Mouse (Mus musculus) lung, adult 2 months (tissue): ENCODE data around the gene Vamp1. TPM values are rescaled to one million over a fixed set of nuclear protein-coding genes. Genes with fewer than 3 reads are reported as not detected.
"Not testable (repeated sequence)": the region's sequence is repeated elsewhere in the genome, so short reads cannot be mapped to it uniquely, and the experiment has no call there.

Experiments used
- DNase-seq: peaks from one replicate; pipeline ENCODE4 v3.0.0; 2022
- H3K4me1 ChIP-seq: fragments of 200-500 bp; 2 replicates; pipeline ENCODE4 v1.6.1; 2011; ENCODE audit warnings: low read length; ENCODE audit not compliant: control insufficient read depth, insufficient read depth
- H3K4me3 ChIP-seq: fragments of 200-500 bp; replicated peaks from 2 replicates; pipeline ENCODE3; 2011; ENCODE audit warnings: low read depth, mild to moderate bottlenecking, control low read depth, low read length; ENCODE audit errors: extremely low read depth
- CTCF ChIP-seq: fragments of 200-500 bp; IDR thresholded peaks from 2 replicates; pipeline ENCODE4 v1.5.1; 2011; ENCODE audit warnings: mild to moderate bottlenecking, low read length, control low read depth; ENCODE audit not compliant: insufficient read depth
- POLR2A ChIP-seq: fragments of 200-500 bp; IDR thresholded peaks from 2 replicates; pipeline ENCODE4 v1.6.1; 2011; ENCODE audit warnings: low read depth, mild to moderate bottlenecking, control low read depth, low read length, borderline replicate concordance; ENCODE audit errors: extremely low read depth
- WGBS: fragments of 180-500 bp; shearing (Covaris S2); methylation state at CpG from one replicate; pipeline ENCODE4 v1.1.7; 2018; 5-methylcytosine and 5-hydroxymethylcytosine counted together
- polyA plus RNA-seq: library from polyadenylated mRNA; depleted of rRNA; stranded (reverse); fragments of >200 nt; gene quantifications from 2 replicates; pipeline ENCODE4 v1.2.3, GENCODE M21; 2012

The Vamp1 gene
- polyA plus RNA-seq, 1 experiment, result 22.0 TPM

DNA sequence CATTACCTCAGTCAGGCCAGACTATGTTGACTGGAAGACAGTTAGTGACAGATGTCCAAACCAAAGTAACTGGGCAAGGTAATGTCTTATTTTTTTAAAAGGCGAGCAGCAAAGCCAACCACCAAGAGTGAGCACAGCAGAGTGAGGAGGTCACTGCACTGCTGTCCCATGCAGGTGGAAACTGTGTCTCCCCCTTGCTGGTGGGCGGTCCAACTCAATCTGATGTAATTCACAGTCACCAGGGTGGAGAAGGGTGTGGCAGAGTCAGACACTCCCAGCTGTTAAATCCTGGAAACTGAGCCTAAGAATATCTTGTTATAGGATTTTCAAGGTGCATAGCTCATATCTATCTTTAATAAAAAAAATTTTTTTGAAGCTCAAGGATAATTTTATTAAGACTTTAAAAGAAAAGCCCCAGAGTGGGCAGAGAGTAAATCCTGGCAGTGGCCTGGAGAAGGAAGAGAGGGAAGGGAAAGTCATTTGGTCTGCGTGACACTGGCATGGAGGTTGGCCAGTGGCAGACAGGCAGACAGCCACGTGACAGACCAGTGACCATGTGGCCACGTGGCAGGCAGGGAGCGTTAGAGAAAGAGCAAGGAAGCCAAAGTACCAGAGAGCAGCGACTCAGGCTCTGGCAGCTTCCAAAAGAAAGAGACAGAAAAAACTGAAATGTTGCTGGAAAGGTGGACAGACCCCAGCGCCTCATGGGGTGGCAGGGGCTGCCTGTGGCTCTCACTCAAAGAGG is 41.0 kb downstream of the Vamp1 start:
- Histone ChIP-seq H3K4me3 (no peak overlapping the region), H3K4me1 (no peaks in the 10 kb centered on the region)
- TF ChIP-seq POLR2A (no peak), CTCF (no peak)
- no peak for DNase-seq
- WGBS, result 60% methylated on average over 8 of the region's 8 CpGs

DNA sequence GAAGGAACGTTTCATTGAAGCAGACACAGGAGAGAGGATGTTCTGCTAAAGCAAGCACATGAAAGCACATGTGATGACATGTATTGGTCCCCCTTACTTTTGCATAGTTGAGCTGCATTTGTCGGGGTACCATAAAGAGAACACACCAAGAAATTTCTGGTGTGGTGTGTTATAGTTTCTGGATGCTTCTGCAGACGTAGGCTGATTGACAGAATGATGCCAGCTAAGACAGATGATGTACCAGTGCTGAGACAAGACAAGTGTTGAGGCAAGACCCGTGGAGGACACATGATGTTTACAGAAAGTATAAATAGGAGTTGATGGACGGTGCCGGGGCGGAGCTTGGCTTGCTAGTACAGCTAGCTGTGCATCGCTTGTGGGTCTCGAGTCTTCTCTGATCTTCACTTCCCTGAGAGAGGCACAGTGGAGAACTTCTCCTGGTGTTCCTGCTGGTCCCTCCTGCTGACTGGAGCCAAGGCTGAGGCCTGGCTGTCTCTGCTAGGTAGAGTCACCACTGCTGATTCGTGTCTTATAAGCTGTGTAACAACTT is 44.7 kb downstream of the Vamp1 start:
- TF ChIP-seq POLR2A (no peak), CTCF (no peak)
- 56% methylated on average over 10 of the region's 10 CpGs for WGBS
- no peak overlapping the region for H3K4me3 ChIP-seq
- no peaks in the 10 kb centered on the region for H3K4me1 ChIP-seq
- no peak for DNase-seq

DNA sequence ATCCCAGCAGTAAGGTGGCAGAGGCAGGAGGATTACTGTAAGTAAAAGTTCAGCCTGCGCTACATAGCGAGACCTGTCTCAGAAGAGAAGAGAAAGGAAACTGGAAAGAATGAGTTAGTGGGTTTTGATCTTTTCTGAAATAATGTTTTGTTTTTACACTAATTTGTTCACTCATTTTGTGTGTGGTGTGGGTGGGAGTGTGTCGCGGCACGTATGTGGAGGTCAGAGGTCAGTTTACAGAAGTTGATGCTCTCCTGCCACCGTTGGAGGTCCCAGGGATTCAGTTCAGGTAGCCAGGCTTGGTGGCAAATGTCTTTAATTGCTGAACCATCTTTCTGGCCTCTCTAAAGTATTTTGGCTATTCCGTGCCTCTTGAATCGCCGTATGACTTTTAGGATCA is 48.9 kb downstream of the Vamp1 start:
- WGBS, result 75% methylated on average over 9 of the region's 9 CpGs
- no peak overlapping the region for H3K4me3 ChIP-seq

DNA sequence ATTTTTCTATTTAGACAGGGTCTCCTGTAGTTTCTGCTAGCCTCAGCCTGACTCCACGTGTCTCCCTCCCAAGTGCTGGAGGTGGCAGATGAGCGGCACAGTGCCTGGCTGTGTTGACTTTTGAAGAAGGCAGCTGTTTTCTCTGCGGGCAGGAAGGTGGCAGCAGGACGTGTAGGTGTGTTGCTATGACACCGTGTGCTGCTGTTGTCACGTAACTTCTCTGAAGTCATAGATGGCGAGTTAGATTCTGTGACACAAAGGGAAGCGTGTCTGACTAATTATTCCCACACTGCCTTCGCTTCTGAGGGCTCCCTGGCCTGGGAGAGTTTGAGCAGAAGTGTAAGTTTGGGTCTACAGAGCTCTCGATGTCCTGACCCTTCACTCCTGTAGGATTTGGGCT is 49.9 kb downstream of the Vamp1 start:
- TF ChIP-seq CTCF (no peak), POLR2A (no peak)
- no peak for DNase-seq
- no peak overlapping the region for H3K4me3 ChIP-seq
- WGBS, result 28% methylated on average over 10 of the region's 10 CpGs
- no peaks in the 10 kb centered on the region for H3K4me1 ChIP-seq

More for the DNA sequence above, 48.9 kb downstream of the Vamp1 start:
- H3K4me1 ChIP-seq, result no peaks in the 10 kb centered on the region
- DNase-seq, result no peak
- no peak for TF ChIP-seq POLR2A
- no peak for TF ChIP-seq CTCF

DNA sequence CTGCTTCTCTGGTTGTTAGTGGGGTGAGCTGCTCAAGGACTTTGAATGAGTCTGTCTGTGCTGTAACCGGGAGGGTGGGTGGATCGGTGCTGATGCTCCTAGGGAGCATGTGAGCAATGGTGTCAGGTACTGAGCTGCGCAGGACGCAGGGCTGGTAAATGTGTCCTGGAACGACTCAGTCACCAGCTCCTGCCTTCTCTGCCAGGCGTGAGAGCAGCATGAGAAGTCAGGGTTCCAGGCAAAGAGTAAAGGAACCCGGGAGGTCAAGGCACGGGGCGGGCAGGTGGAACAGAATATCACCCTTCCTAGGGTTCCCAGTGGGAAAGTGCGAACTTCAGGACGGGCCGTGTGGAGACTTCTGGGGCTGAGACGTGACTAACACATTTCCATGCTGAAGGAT is 50.7 kb downstream of the Vamp1 start:
- TF ChIP-seq POLR2A (no peak), CTCF (no peak)
- Histone ChIP-seq H3K4me3 (no peak overlapping the region), H3K4me1 (no peaks in the 10 kb centered on the region)
- 65% methylated on average over 13 of the region's 13 CpGs for WGBS
- no peak for DNase-seq

DNA sequence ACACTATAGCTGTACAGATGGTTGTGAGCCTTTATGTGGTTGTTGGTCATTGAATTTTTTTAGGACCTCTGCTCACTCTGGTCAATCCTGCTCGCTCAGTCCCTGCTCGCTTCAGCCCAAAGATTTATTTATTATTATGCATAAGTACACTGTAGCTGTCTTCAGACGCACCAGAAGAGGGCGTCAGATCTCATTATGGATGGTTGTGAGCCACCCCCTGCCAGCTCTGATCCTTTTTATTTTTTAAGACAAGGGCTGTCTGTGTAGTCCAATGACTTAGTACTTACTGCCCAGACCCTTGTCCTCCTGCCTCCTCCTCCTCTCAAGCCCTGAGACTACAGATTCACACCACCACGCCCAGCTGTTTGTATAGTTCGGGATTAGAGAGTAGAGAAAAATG is 51.2 kb downstream of the Vamp1 start:
- 55% methylated on average over 6 of the region's 6 CpGs for WGBS
- H3K4me3 ChIP-seq, DNase-seq, H3K4me1 ChIP-seq: not testable (repeated sequence)

DNA sequence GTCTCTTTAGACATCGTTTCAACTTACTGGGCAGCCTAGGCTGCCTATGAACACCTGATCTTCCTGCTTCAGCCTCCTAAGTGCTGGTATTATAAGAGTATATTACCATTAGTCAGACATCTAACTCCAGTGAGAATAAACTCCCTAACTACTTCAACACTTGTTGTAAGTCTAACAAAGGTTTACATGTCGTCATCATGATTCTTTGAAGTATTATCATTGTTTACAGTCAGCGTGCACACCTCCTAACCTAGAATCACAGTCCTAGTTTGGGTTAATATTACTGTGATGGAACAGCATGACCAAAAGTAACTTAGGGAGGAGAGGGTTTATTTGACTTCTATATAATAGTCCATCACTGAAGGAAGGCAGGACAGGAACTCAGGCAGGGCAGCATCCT is 52.1 kb downstream of the Vamp1 start:
- no peak for DNase-seq
- Histone ChIP-seq H3K4me3 (no peak overlapping the region), H3K4me1 (no peaks in the 10 kb centered on the region)
- no peak for TF ChIP-seq POLR2A
- no peak for TF ChIP-seq CTCF
- 67% methylated on average over 3 of the region's 3 CpGs for WGBS

DNA sequence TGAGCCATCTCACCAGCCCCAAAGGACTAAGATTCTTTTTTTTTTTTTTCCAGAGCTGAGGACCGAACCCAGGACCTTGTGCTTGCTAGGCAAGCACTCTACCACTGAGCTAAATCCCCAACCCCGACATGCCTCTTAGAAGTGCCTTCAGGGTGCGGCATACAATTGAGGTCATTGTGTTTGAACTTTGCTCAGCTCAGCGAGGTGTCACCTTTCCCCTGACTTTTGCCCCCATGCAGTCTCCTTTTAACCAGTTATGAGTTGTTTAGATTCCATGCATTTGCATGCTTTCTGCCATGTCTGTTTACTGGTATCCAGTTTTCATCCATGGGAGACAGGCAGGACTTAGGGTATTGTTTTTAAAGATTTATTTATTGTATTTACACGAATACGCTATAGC is 53.4 kb downstream of the Vamp1 start:
- no peak for TF ChIP-seq POLR2A
- no peak for TF ChIP-seq CTCF
- 50% methylated on average over 6 of the region's 6 CpGs for WGBS
- Histone ChIP-seq H3K4me3 (no peak overlapping the region), H3K4me1 (no peaks in the 10 kb centered on the region)
- DNase-seq, result no peak

DNA sequence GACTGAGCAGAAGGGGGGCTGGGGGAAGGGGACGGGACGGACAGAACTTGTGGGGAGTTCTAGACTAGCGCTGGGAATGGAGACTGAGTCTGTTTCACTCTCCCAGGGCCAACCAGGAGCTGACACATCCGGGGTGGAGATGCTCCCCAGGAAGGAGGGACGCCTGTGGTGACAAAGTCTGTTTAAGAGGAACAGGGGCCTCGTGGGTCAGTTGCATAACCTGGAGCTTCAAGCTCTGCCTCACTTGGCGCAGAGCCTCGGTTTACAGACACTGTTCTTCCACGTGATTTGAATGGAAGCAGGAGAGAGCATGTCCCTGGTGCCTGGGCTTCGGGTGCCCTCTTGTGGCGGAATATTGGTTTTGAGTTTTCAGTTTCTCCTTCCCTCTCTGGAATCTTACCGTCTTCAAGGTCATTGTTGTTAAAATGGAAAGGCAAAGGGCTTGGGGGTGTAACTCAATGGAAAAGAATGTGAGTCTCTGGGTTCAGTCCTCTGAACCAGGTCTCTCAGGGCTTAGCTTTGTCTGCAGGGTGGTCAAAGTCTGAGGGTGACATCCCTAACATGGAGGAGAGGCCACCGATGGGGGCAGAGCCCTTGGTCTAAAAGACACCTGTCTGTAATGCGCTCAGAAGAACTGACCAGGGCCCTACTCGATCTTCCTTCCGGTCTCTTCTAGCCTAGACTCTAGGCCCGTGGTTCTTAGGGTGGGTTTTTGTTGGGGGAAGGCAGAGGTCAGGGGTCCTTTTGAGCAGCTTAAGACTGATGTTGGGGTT is 56.3 kb downstream of the Vamp1 start:
- H3K4me3 ChIP-seq, result peak overlapping the region; percentile 1
- 11% methylated on average over 17 of the region's 17 CpGs for WGBS
- TF ChIP-seq POLR2A, result peak; percentile 29; the same call in 1 of the 2 replicates
- TF ChIP-seq CTCF, result peak; percentile 95

More for the DNA sequence above, 56.3 kb downstream of the Vamp1 start:
- H3K4me1 ChIP-seq, result no peaks in the 10 kb centered on the region
- DNase-seq, result peak; percentile 86
